Mouse (Mus musculus): ENCODE measurements at regions not wholly inside any gene's neighbourhood (a gene's known extent, or its start where the extent isn't known, plus 50 kb on each side); places are given as distances from the start of the nearest gene placed in this dataset.

- Histone ChIP-seq H3K27me3 (ENCODE audit: control insufficient read depth, insufficient read depth, insufficient read length) (no peaks in the 10 kb centered on the region), H3K4me3 (no peak overlapping the region), H3K36me3 (ENCODE audit: control insufficient read depth, insufficient read depth) (no peaks in the 10 kb centered on the region), H3ac (ENCODE audit: control insufficient read depth, insufficient read length) (no peak overlapping the region), H3K4me2 (ENCODE audit: low read depth) (no peak overlapping the region), H3K79me2 (ENCODE audit: control insufficient read depth, insufficient read depth) (no peaks in the 10 kb centered on the region)
- TF ChIP-seq MAX (IDR thresholded peaks at IDR 0.05; ENCODE audit: low read depth) (no peak), TCF3 (IDR thresholded peaks at IDR 0.05; ENCODE audit: insufficient read length, low read depth) (no peak), E2F4 (IDR thresholded peaks at IDR 0.05; ENCODE audit: insufficient read depth) (no peak), POLR2AphosphoS2 (IDR thresholded peaks at IDR 0.05; ENCODE audit: insufficient read length, low read depth) (no peak), MYOG (IDR thresholded peaks at IDR 0.05; ENCODE audit: control insufficient read depth in 1 of 3, insufficient read depth in 1 of 3, insufficient read length in 2 of 3, low read depth in 2 of 3) (no peak), SRF (IDR thresholded peaks at IDR 0.05; ENCODE audit: control insufficient read depth, insufficient read length, low read depth) (no peak), USF1 (IDR thresholded peaks at IDR 0.05; ENCODE audit: low read depth) (no peak), REST (IDR thresholded peaks at IDR 0.05; ENCODE audit: insufficient read depth, insufficient read length) (no peak), MYOD1 (IDR thresholded peaks at IDR 0.05; ENCODE audit: control insufficient read depth in 1 of 3, insufficient read length in 2 of 3, low read depth in 2 of 3) (no peak), TCF12 (IDR thresholded peaks at IDR 0.05; ENCODE audit: insufficient read depth, poor library complexity, severe bottlenecking) (no peak), POLR2A (IDR thresholded peaks at IDR 0.05; ENCODE audit: insufficient read length, low read depth) (no peak)
Measured at GRCm38 (mm10) chr4:25453127-25453806, 171.6 kb upstream of the Ufl1 start.

GRCm38 (mm10) chr4:25451865-25452264, 170.2 kb upstream of the Ufl1 start:
- no peak overlapping the region for H3ac ChIP-seq (ENCODE audit: control insufficient read depth, insufficient read length)
- TF ChIP-seq SRF (IDR thresholded peaks at IDR 0.05; ENCODE audit: control insufficient read depth, insufficient read length, low read depth) = no peak
- no peak for TF ChIP-seq TCF3 (IDR thresholded peaks at IDR 0.05; ENCODE audit: insufficient read length, low read depth)
- TF ChIP-seq USF1 (IDR thresholded peaks at IDR 0.05; ENCODE audit: low read depth) = no peak
- TF ChIP-seq MYOD1 (IDR thresholded peaks at IDR 0.05; ENCODE audit: control insufficient read depth in 1 of 3, insufficient read length in 2 of 3, low read depth in 2 of 3) = no peak
- no peak for TF ChIP-seq REST (IDR thresholded peaks at IDR 0.05; ENCODE audit: insufficient read depth, insufficient read length)
- H3K4me3 ChIP-seq = no peak overlapping the region

GRCm38 (mm10) chr4:25432203-25432602, 150.6 kb upstream of the Ufl1 start:
- no peaks in the 10 kb centered on the region for H3K27me3 ChIP-seq (ENCODE audit: control insufficient read depth, insufficient read depth, insufficient read length)
- H3ac ChIP-seq (ENCODE audit: control insufficient read depth, insufficient read length) = no peak overlapping the region
- H3K79me2 ChIP-seq (ENCODE audit: control insufficient read depth, insufficient read depth) = no peaks in the 10 kb centered on the region
- TF ChIP-seq MYOD1 (IDR thresholded peaks at IDR 0.05; ENCODE audit: control insufficient read depth in 1 of 3, insufficient read length in 2 of 3, low read depth in 2 of 3) (no peak), TCF12 (IDR thresholded peaks at IDR 0.05; ENCODE audit: insufficient read depth, poor library complexity, severe bottlenecking) (no peak), SRF (IDR thresholded peaks at IDR 0.05; ENCODE audit: control insufficient read depth, insufficient read length, low read depth) (no peak), POLR2A (IDR thresholded peaks at IDR 0.05; ENCODE audit: insufficient read length, low read depth) (no peak), REST (IDR thresholded peaks at IDR 0.05; ENCODE audit: insufficient read depth, insufficient read length) (no peak)
- no peak overlapping the region for H3K4me3 ChIP-seq
- no peaks in the 10 kb centered on the region for H3K36me3 ChIP-seq (ENCODE audit: control insufficient read depth, insufficient read depth)
- H3K4me2 ChIP-seq (ENCODE audit: low read depth) = no peak overlapping the region

More at GRCm38 (mm10) chr4:25451865-25452264, 170.2 kb upstream of the Ufl1 start:
- no peaks in the 10 kb centered on the region for H3K79me2 ChIP-seq (ENCODE audit: control insufficient read depth, insufficient read depth)
- no peaks in the 10 kb centered on the region for H3K36me3 ChIP-seq (ENCODE audit: control insufficient read depth, insufficient read depth)
- H3K4me2 ChIP-seq (ENCODE audit: low read depth) = no peak overlapping the region
- H3K27me3 ChIP-seq (ENCODE audit: control insufficient read depth, insufficient read depth, insufficient read length) = no peaks in the 10 kb centered on the region

GRCm38 (mm10) chr4:25416330-25416729, 134.7 kb upstream of the Ufl1 start:
- no peak for TF ChIP-seq TCF12 (IDR thresholded peaks at IDR 0.05; ENCODE audit: insufficient read depth, poor library complexity, severe bottlenecking)
- no peak for TF ChIP-seq E2F4 (IDR thresholded peaks at IDR 0.05; ENCODE audit: insufficient read depth)
- no peak for TF ChIP-seq MYOD1 (IDR thresholded peaks at IDR 0.05; ENCODE audit: control insufficient read depth in 1 of 3, insufficient read length in 2 of 3, low read depth in 2 of 3)
- no peak for TF ChIP-seq MYOG (IDR thresholded peaks at IDR 0.05; ENCODE audit: control insufficient read depth in 1 of 3, insufficient read depth in 1 of 3, insufficient read length in 2 of 3, low read depth in 2 of 3)
- TF ChIP-seq REST (IDR thresholded peaks at IDR 0.05; ENCODE audit: insufficient read depth, insufficient read length) = no peak
- TF ChIP-seq MAX (IDR thresholded peaks at IDR 0.05; ENCODE audit: low read depth) = no peak
- TF ChIP-seq TCF3 (IDR thresholded peaks at IDR 0.05; ENCODE audit: insufficient read length, low read depth) = no peak
- no peak for TF ChIP-seq POLR2A (IDR thresholded peaks at IDR 0.05; ENCODE audit: insufficient read length, low read depth)
- no peak for TF ChIP-seq SRF (IDR thresholded peaks at IDR 0.05; ENCODE audit: control insufficient read depth, insufficient read length, low read depth)
- TF ChIP-seq USF1 (IDR thresholded peaks at IDR 0.05; ENCODE audit: low read depth) = no peak
- TF ChIP-seq CEBPB (IDR thresholded peaks at IDR 0.05; ENCODE audit: insufficient read depth, poor library complexity, severe bottlenecking) = no peak
- TF ChIP-seq POLR2AphosphoS2 (IDR thresholded peaks at IDR 0.05; ENCODE audit: insufficient read length, low read depth) = no peak

GRCm38 (mm10) chr4:25410440-25410839, 128.8 kb upstream of the Ufl1 start:
- no peaks in the 10 kb centered on the region for H3K27me3 ChIP-seq (ENCODE audit: control insufficient read depth, insufficient read depth, insufficient read length)
- TF ChIP-seq REST (IDR thresholded peaks at IDR 0.05; ENCODE audit: insufficient read depth, insufficient read length) (no peak), SRF (IDR thresholded peaks at IDR 0.05; ENCODE audit: control insufficient read depth, insufficient read length, low read depth) (no peak), POLR2A (IDR thresholded peaks at IDR 0.05; ENCODE audit: insufficient read length, low read depth) (no peak), POLR2AphosphoS2 (IDR thresholded peaks at IDR 0.05; ENCODE audit: insufficient read length, low read depth) (no peak), USF1 (IDR thresholded peaks at IDR 0.05; ENCODE audit: low read depth) (no peak), TCF12 (IDR thresholded peaks at IDR 0.05; ENCODE audit: insufficient read depth, poor library complexity, severe bottlenecking) (no peak), E2F4 (IDR thresholded peaks at IDR 0.05; ENCODE audit: insufficient read depth) (no peak), MYOG (IDR thresholded peaks at IDR 0.05; ENCODE audit: control insufficient read depth in 1 of 3, insufficient read depth in 1 of 3, insufficient read length in 2 of 3, low read depth in 2 of 3) (no peak), TCF3 (IDR thresholded peaks at IDR 0.05; ENCODE audit: insufficient read length, low read depth) (no peak), MAX (IDR thresholded peaks at IDR 0.05; ENCODE audit: low read depth) (no peak), CEBPB (IDR thresholded peaks at IDR 0.05; ENCODE audit: insufficient read depth, poor library complexity, severe bottlenecking) (no peak), MYOD1 (IDR thresholded peaks at IDR 0.05; ENCODE audit: control insufficient read depth in 1 of 3, insufficient read length in 2 of 3, low read depth in 2 of 3) (no peak)
- H3K79me2 ChIP-seq (ENCODE audit: control insufficient read depth, insufficient read depth) = no peaks in the 10 kb centered on the region
- H3K36me3 ChIP-seq (ENCODE audit: control insufficient read depth, insufficient read depth) = no peaks in the 10 kb centered on the region
- no peak overlapping the region for H3K4me2 ChIP-seq (ENCODE audit: low read depth)
- H3K4me3 ChIP-seq = no peak overlapping the region
- H3ac ChIP-seq (ENCODE audit: control insufficient read depth, insufficient read length) = no peak overlapping the region

More at GRCm38 (mm10) chr4:25416330-25416729, 134.7 kb upstream of the Ufl1 start:
- no peak overlapping the region for H3K4me2 ChIP-seq (ENCODE audit: low read depth)
- no peaks in the 10 kb centered on the region for H3K36me3 ChIP-seq (ENCODE audit: control insufficient read depth, insufficient read depth)
- no peaks in the 10 kb centered on the region for H3K79me2 ChIP-seq (ENCODE audit: control insufficient read depth, insufficient read depth)
- no peaks in the 10 kb centered on the region for H3K27me3 ChIP-seq (ENCODE audit: control insufficient read depth, insufficient read depth, insufficient read length)
- no peak overlapping the region for H3ac ChIP-seq (ENCODE audit: control insufficient read depth, insufficient read length)
- H3K4me3 ChIP-seq = no peak overlapping the region

Data from myocyte (in vitro differentiated cells).